Mouse (Mus musculus): ENCODE measurements around the gene Bag6. TPM values are rescaled to one million over a fixed set of nuclear protein-coding genes. Genes with fewer than 3 reads are reported as not detected.

The Bag6 gene
- total RNA-seq, 4 experiments from 2014 or later: 233 to 266 (median 242) TPM

DNA sequence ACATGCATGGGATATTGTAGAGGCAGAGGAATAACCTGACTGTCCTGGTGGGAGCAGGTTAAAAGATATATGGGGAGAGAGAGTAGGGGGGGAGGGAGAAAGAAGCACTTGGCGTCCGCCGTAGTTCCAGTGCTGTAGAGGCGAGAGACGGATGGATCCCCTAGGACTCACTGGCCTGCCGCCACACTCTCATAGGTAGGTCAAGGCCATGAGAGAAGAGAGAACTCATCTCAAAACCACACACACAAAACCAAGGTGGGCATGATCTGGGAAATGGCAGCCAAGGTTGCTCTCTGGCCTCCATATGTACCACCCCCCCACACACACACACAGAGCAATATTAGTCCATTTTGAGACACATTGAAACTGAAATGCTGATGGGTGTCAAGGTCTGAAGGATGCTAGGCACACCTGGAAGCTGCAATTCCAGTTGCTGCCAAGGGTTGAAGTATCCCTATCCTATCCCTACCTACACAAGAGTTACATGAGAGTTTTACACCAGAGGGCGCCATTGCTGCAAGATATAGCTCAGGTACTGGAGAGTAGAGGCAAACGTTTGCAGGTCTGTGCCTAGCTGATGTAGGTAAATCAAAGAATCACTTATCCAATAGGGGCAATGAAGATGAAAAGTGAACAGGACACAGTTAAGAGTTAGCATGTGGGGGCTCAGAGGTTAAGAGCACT, 31.5 kb downstream of the Bag6 start:
- DNase-seq (ENCODE audit: low spot score): peak; percentile 60

DNA sequence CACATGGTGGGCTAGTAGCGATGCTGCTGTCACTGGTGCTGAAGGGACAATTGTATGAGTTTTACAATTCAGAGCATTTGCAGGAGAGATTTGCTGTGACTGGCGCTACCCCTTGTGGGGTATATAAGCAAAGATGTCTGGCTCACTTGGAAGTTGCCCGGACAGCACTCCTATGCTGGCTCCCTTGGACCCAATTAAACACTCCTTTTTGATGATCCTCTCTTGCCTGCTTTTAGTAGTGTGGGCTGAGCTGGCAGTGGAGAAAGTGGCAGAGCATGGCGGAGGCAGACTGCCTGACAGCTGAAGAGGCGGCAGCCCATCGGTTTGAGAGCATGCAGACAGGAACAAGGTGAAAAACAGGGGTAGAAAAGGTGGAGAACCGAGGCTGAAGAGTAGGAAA, 32.8 kb downstream of the Bag6 start:
- no peak for DNase-seq (ENCODE audit: low spot score)

DNA sequence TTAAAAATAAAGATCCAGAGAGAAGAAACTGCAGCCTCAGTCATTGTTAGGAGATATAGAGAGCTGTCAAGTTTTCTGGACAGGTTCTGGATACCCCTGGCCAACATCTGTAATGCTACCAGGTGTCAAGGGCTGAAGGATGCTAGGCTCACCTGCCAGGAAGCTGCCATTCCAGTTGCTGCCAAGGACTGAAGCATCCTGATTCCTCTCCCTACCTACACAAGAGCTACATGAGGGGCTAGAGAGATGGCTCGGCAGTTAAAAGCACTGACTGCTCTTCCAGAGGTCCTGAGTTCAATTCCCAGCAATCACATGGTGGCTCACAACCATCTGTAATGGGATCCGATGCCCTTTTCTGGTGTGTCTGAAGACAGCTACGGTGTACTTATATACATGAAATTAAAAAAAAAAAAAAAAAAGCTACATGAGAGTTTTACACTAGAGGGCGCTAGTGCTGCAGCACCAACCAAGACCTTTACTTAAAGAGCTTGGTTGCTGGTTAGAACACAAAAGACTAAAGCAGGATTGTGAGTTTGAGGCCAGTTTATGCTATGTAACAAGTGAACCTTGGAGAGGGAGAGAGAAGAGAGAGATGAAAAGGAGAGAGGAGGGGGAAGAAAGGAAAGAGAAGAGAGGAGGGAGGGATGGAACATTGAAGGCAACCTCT, 33.7 kb downstream of the Bag6 start:
- no peak for DNase-seq (ENCODE audit: low spot score)

DNA sequence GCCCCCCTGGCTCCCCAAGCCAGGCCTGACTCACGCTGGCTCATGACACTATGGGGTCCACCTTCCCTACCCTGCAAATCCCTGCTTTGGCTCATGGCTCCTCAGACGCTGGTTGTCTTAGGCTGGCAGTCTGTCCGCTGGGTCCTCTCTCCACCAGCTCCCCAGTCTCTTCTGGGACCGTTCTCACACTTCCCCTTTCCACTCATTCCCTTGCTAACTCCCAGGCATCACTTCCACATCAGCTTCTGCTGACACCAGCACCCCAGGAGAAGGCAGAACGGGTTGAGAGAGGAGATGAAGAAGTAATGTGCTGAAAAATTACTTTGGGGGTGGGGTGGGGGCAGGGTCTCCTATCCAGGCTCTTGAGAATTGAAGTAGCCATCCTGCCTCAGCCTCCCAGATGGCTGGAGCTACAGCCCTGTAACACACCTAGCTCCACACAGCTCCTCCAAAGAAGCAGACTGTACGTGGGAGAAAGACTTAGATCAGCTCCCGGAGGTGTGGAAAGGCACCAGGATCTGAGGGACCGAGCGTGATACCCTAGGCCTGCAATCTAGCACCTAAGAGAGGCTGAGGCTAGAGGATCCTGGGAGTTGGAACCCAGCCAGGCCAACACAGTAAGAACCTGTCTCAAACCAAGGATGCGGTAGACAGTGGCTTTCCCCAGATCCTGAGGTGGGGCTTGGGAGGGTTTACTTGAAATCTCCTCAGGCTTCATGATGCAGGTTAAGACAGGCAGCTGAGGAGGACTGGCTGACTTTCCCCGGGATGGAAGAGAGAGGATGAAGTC, 37.7 kb downstream of the Bag6 start:
- DNase-seq (ENCODE audit: low spot score): no peak

DNA sequence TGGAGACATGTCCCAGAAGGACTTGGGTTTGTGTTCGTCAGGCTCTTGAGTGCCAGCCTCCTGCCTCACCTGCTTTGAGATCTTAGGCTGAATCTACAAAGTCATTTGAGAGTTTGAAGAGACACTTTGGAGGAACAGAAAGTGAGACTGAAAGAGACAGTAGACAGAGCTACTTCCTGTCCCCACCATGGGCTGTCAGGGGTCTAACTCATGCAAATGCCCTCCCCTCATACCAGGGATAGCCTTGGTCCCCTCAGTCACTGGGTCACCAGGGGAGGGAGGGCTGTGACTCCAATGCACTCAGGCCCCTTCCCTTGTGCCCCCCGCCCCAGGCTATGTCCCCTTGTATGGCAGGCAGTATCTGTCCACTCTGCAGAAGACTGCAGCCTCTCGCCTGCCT, 38.4 kb downstream of the Bag6 start:
- no peak for DNase-seq (ENCODE audit: low spot score)

DNA sequence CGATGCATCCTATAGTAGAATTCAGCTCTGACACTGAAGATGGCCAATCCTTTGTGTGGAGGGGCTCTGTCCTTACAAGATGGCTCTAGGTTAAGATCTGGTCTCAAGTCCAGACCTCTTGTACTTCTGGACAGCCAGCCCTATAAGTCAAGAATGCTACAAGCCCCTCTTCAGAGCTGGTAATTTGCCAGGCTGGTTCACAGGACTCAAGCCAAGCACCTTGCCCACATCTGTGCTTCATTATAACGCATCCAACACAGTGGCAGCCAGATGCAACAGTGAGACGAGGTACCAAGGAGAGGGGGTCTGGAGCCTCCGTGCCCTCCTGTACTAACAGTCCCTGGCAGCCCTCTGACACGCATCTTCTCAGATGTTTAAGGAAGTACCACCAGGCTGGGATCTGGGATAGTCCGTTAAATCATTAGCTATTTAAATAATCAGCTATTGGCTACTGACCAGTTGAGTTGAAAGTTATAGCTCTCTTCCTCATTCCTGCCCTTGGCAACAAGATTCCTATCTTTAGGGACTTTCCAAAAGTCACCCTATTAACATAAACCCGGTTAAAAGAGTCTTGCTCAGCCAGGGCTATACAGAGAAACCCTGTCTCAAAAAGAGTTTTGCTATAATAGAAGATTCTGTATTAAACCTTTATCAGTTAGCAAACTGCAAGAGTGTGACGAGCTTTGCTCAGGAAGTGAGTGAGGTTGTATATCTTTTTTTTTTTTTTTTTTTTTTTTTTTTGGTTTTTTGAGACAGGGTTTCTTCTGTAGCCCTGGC, 39.4 kb downstream of the Bag6 start:
- DNase-seq (ENCODE audit: low spot score): no peak

DNA sequence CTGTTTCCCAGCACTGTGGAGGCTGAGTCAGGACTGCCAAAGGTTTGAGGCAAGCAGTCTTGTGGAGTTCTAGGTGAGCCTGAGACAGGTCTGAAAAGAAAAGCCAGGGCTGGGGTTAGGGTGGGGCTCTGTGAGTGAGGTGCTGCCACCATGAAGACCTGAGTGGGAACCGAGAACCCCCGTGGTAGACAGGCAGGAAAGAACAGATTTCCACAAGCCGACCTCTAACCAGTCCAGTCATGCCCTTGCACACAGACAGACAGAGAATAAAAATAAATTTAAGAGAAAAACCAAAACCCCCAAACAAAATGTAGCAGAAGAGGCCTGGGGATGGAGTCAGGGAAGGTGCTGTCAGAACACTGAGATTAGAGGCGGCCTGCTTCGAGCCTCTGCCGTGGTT, 40.4 kb downstream of the Bag6 start:
- no peak for DNase-seq (ENCODE audit: low spot score)

DNA sequence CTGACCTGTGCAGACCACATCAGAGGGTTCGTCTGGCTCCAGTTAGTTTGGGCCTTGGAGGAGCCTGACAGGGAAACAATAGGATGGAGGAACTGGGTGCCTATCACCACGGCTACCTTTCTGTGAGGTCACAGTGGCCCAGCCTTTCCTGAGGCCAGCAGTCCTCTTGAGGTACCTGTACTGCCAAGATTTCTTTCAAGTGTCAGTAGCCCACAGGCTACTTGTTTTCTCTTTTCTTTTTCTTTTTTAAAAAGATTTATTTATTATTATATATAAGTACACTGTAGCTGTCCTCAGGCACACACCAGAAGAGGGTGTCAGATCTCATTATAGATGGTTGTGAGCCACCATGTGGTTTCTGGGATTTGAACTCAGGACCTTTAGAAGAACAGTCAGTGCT, 41.0 kb downstream of the Bag6 start, which contains the start of gene Aif1:
Gene Aif1 (minus strand): TSS at position 101 of the 400 bp plus-strand sequence.
- DNase-seq (ENCODE audit: low spot score): no peak

DNA sequence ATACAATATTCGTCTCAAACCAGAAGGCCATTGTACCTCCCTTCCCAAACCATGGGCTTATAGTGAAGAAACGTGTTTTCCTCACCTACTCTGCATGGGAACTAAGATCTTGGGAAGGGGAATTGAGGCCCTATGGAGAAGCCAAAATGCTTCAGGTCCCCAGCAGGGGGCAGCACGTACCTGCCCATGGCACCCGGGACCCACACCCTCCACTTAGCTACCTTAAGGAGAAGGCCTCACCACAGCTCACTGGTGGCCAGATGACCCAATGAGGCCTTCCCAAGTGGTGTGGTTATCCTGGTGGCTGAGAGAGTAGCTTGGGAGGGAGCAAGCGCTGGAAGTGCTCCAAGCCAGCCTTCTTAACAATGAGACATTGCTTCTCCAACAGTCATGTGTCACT, 43.5 kb downstream of the Bag6 start:
- DNase-seq (ENCODE audit: low spot score): peak; percentile 73

DNA sequence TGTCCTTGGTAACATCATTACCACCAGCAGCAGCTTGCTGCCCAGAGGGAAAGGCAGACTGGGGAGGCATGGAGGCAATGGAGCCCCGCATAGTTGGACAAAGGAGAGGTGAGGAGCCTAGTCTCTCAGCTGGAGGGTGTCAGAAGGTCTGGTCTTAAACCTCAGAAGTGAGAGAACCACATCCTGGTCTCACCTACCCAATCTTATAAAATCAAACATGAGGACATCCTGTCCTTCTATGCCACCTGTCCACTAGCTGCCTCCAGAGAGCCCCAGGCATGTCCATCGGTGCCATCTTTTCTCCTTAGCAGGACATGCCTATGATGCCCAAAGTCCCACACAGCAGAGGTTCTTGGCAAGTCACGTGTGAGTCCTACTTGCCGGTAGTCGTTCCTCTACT, 45.1 kb downstream of the Bag6 start:
- no peak for DNase-seq (ENCODE audit: low spot score)

DNA sequence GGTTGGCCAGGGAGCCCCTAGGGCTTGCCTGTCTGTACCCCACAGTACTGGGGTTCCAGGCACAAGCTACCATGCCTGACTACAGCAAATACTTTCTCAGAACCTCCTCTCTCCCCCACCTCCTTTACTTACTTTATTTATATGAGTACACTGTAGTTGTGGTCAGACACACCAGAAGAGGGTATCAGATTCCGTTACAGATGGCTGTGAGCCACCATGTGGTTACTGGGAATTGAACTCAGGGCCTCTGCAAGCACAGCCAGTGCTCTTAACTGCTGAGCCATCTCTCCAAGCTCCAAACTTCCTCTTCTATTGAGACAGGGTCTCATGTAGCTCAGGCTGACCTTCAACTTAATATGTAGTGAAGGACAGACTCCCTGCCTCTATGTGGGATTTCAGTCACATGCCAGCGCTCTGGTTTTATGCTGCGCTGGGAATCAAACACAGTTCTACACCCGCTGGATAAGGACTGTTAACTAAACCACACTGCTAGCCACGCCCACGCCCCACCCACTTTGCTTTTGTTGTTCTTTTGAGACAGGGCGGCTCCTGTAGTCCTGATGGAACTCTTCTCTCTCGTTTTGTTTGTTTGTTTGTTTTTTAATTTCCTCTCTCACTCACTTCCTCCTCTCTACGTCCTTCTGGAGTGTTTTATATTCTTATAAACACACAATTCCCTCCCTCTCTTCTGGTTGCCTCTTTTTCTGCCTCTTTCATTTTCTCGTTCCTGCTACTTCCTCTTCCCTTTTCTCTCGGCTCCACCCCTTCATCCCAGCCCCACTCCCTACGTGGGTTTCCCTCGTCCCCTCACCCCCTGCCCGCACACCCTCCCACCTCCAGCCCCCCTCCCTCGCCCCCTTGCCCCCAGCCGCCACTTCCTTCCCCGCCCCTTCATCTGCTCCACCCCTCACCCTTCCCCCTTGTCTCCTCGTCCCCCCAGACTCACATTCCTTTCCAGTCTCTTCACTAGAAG, 50.9 kb downstream of the Bag6 start:
- peak; percentile 77 for DNase-seq (ENCODE audit: low spot score)

DNA sequence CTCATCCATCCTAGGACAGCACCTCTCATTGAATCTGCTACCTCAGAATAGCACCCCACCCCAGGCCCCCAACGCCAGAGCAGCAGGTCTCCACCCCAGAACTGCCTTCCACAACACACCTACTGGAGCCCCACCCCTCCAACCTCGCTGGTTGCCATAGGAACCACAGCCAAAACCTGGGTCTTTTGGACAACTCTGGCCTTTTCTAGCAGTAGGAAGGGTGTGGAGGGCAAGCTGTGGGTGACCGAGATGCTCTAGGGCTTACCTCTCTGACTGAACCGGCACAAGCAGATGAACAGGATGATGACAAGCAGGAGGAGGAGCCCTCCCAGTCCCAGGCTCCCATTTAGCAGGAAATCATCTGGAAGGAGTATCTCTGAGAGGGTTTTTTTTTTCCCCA, 51.7 kb downstream of the Bag6 start:
- no peak for DNase-seq (ENCODE audit: low spot score)

DNA sequence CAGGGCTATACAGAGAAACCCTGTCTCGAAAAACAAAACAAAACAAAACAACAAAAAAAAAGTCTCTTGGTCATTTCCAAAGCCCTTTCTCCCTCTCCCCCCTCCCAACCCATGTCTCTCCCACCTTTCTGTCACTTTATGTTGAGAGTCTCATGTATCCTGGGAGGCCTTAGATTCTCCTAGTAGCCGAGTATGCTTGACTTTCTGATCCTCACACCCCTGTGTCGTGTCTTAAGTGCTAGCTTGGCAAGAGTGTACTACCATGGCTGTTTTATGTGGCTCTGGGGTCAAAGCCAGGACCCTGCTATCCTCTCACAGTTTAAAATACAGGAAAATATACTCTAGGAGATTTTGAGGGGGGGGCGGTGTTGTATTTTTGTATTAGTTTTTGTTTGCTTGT, 52.4 kb downstream of the Bag6 start:
- no peak for DNase-seq (ENCODE audit: low spot score)

DNA sequence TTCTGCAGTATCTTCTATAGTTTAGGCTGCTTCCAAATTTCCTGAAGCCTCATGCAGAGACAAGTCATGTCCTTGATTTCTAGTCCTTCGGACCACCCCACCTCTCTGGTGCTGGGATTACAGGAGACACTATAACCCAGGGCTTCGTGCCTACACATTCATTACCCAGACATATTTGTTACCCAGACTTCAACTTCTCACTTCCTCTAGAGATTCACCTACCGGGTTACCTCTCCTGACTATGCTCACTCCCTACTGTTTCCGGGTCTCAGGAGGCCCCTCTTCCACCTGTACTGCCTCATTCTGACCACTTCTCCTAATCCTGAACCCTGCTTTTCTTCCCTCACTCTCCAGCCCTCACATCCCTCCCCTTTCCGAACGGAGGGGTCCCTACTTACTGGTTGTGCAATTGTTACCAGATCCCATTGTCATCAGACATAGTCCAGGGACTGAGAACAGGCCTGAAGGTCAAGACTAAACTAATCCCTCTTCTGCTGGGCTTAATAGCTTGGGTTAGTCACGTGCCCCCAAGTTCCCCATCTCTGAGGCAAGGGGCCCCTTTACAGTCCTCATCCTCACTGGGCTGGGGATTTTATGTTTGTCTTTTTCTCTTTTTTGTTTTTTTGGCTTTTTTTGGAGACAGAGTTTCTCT, 53.1 kb downstream of the Bag6 start, which contains the start of gene Lst1:
Gene Lst1 (minus strand): TSS at position 481 of the 652 bp plus-strand sequence.
- DNase-seq (ENCODE audit: low spot score): no peak

DNA sequence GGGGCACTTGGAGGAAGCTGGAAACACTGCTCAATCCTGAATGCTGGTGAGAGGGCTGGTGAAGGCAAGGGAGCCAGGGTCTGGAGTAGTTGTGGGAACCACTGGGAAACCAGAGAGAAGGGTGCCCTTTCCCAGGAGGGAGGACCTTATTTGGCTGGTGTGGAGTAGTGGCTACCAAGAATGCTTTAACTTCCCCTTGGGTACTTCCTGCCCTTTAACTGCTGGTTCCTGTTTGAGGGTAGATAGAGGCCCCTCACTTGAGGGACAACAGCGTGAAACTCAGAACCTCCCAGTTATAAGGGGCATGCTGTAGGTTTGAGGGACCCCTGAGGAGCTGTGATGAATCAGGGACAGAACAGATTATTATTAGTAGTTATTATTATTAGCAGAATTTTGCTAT, 54.2 kb downstream of the Bag6 start:
- no peak for DNase-seq (ENCODE audit: low spot score)

DNA sequence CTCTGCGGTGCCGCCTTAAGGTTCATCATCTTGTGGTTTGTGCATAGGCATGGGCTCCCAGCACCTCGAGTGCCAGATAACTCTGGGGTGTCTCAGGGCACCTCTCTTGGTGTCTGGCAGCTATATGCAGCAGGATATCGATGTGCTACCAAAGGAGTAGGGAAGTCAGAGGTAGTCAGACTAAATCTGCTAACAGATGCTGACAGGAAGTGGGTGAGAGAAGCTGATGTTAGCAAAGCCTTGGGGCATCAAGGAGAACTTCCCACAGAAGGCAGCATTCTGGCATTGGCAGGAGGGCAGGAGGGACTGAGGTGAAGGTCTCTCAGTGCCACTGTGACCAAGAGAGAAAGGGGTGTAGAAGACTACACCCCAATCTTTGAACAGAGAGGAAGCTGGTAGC, 55.1 kb downstream of the Bag6 start:
- DNase-seq (ENCODE audit: low spot score): no peak

DNA sequence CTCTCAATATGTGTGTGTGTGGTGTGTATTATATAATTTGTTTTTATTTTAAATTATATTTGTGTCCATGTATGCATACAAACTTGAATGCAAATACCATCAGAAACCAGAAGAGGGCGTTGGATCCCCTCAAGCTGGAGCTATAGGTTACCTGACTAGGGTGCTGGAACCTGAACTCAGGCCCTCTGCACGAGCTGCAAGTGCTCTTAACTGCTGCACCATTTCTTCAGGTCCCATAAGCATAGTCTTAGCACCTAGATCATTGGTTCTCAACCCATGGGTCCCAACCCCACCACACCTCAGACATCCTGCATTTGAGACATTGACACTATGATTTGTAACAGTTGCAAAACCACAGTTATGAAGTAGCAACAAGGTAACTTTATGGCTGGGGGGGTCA, 56.7 kb downstream of the Bag6 start:
- DNase-seq (ENCODE audit: low spot score): no peak

DNA sequence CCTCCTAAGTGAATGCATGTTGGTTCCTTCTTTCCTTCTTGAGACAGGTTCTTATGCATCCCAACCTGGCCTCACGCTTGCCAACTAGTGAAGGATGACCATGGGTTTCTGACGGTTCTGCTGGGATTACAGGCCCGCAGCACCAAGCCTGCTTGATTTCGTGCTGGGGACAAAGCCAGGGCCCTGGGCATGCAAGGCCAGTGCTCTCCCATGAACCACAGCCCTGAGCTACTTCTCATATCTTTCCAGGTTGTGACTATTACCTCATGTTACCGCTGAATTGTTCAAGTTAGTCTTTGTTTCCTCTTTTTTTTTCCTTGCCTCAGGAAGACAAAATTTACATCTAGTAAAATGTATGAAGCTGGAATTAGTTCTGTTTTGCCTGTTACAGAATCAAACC, 57.9 kb downstream of the Bag6 start:
- DNase-seq (ENCODE audit: low spot score): no peak

DNA sequence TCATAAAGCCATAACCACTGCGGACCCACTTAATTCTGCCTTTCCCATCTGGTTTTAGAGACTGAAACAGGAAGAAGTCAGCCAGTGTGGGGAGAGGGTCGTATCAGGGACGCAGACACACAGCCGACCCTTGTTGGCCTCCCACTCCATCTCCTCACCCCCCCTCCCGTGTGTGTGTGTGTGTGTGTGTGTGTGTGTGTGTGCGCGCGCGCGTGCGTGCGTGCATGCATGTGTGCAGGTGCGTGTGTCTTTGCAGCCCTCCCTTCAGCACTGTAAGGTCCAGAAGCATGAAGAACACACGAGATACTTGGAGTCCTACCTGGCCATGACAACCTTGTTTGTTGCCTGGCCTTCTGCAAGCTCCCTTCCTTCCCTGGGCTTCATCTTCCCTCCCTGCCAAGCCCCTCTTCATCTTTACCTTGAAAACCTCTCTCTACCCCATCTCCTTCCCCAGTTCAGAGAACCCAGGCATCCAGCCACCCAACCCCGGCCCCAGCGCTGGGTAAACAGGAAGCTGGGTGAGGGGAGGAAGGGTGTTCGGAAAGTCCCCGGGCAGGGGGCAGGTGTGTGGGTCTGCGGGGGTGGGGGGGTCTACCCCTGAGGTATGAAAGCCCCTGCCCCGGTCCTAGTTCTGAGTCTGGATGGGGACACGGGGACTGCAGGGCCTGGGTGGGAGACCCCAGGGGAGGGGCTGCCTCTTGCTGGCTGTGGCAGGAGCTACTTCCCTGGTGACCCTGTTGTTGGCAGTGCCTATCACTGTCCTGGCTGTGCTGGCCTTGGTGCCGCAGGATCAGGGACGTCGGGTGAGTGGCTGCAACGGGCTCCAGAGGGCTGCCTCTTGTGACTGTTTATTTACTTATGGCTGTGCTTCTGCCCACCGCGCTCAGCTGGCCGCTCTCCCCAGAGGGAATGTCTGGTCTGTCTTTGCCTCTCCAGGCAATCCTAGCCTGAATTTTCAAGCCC, 59.2 kb downstream of the Bag6 start, which contains the start of gene Ltb:
Gene Ltb (plus strand): TSS at position 559 of the 963 bp plus-strand sequence.
- DNase-seq (ENCODE audit: low spot score): no peak
